Mouse (Mus musculus): ENCODE results near the gene Pnma1. TPM values are rescaled to one million over a fixed set of nuclear protein-coding genes. Genes with fewer than 3 reads are reported as not detected.

Gene Pnma1
- total and polyA plus RNA-seq, 2 experiments from 2014 or later = 0.31 TPM; not detected in 1

- no peak for TF ChIP-seq EP300 (IDR thresholded peaks at IDR 0.05; ENCODE audit: low read depth)
- TF ChIP-seq CTCF (IDR thresholded peaks at IDR 0.05; ENCODE audit: low read depth) = no peak
- H3K27ac ChIP-seq (ENCODE audit: low read depth) = no peak overlapping the region
- peaks cover 15% of the 10 kb centered on the region for H3K36me3 ChIP-seq (replicated peaks; ENCODE audit: control insufficient read depth, insufficient read depth, low read length)
- no peak overlapping the region for H3K4me3 ChIP-seq (ENCODE audit: low read depth, low read length)
- H3K4me2 ChIP-seq (ENCODE audit: low read depth, low read length) = no peak overlapping the region
- H3K9me3 ChIP-seq (replicated peaks; ENCODE audit: control insufficient read depth, low read length) = no peaks in the 10 kb centered on the region
- H3K9ac ChIP-seq (replicated peaks; ENCODE audit: low read depth, low read length) = no peak overlapping the region
- H3K27me3 ChIP-seq (ENCODE audit: control insufficient read depth, insufficient read depth, low read length) = no peaks in the 10 kb centered on the region
- 86% methylated on average over 8 of the region's 8 CpGs for WGBS
- H3K4me1 ChIP-seq (ENCODE audit: control insufficient read depth, insufficient read depth) = no peaks in the 10 kb centered on the region
- DNase-seq (ENCODE audit: low spot score) (no peak), ATAC-seq (ENCODE audit: insufficient read depth, low read depth) (no peak)
Observed at GRCm38 (mm10) chr12:84129931-84130330, 18.4 kb downstream of the Pnma1 start.

- no peak for ATAC-seq (ENCODE audit: insufficient read depth, low read depth)
- WGBS = 78% methylated on average over 6 of the region's 6 CpGs
- H3K4me2 ChIP-seq (ENCODE audit: low read depth, low read length) = no peak overlapping the region
- no peaks in the 10 kb centered on the region for H3K4me1 ChIP-seq (ENCODE audit: control insufficient read depth, insufficient read depth)
- no peaks in the 10 kb centered on the region for H3K9me3 ChIP-seq (replicated peaks; ENCODE audit: control insufficient read depth, low read length)
- no peak overlapping the region for H3K4me3 ChIP-seq (ENCODE audit: low read depth, low read length)
- no peak overlapping the region for H3K27ac ChIP-seq (ENCODE audit: low read depth)
- TF ChIP-seq EP300 (IDR thresholded peaks at IDR 0.05; ENCODE audit: low read depth) = no peak
- no peak for TF ChIP-seq CTCF (IDR thresholded peaks at IDR 0.05; ENCODE audit: low read depth)
- DNase-seq (ENCODE audit: low spot score) = no peak
- H3K9ac ChIP-seq (replicated peaks; ENCODE audit: low read depth, low read length) = no peak overlapping the region
- peaks cover 16% of the 10 kb centered on the region for H3K36me3 ChIP-seq (replicated peaks; ENCODE audit: control insufficient read depth, insufficient read depth, low read length)
- H3K27me3 ChIP-seq (ENCODE audit: control insufficient read depth, insufficient read depth, low read length) = no peaks in the 10 kb centered on the region
Observed at GRCm38 (mm10) chr12:84128576-84128975, 19.7 kb downstream of the Pnma1 start.

- Histone ChIP-seq H3K4me3 (ENCODE audit: low read depth, low read length) (no peak overlapping the region), H3K4me2 (ENCODE audit: low read depth, low read length) (no peak overlapping the region), H3K27ac (ENCODE audit: low read depth) (no peak overlapping the region), H3K4me1 (ENCODE audit: control insufficient read depth, insufficient read depth) (no peaks in the 10 kb centered on the region), H3K9me3 (replicated peaks; ENCODE audit: control insufficient read depth, low read length) (no peaks in the 10 kb centered on the region), H3K27me3 (ENCODE audit: control insufficient read depth, insufficient read depth, low read length) (no peaks in the 10 kb centered on the region), H3K36me3 (replicated peaks; ENCODE audit: control insufficient read depth, insufficient read depth, low read length) (peaks cover 16% of the 10 kb centered on the region), H3K9ac (replicated peaks; ENCODE audit: low read depth, low read length) (no peak overlapping the region)
- WGBS = 68% methylated on average over 2 of the region's 2 CpGs
- DNase-seq (ENCODE audit: low spot score) (no peak), ATAC-seq (ENCODE audit: insufficient read depth, low read depth) (no peak)
- TF ChIP-seq CTCF (IDR thresholded peaks at IDR 0.05; ENCODE audit: low read depth) (no peak), EP300 (IDR thresholded peaks at IDR 0.05; ENCODE audit: low read depth) (no peak)
Observed at GRCm38 (mm10) chr12:84126899-84127298, 21.4 kb downstream of the Pnma1 start.

GRCm38 (mm10) chr12:84125892-84126291 lies 22.4 kb downstream of the Pnma1 start:
- 73% methylated on average over 12 of the region's 12 CpGs for WGBS
- no peak overlapping the region for H3K4me3 ChIP-seq (ENCODE audit: low read depth, low read length)
- no peak for ATAC-seq (ENCODE audit: insufficient read depth, low read depth)
- no peaks in the 10 kb centered on the region for H3K27me3 ChIP-seq (ENCODE audit: control insufficient read depth, insufficient read depth, low read length)
- H3K9me3 ChIP-seq (replicated peaks; ENCODE audit: control insufficient read depth, low read length) = no peaks in the 10 kb centered on the region
- no peak overlapping the region for H3K4me2 ChIP-seq (ENCODE audit: low read depth, low read length)
- no peak overlapping the region for H3K27ac ChIP-seq (ENCODE audit: low read depth)
- no peak for TF ChIP-seq EP300 (IDR thresholded peaks at IDR 0.05; ENCODE audit: low read depth)
- TF ChIP-seq CTCF (IDR thresholded peaks at IDR 0.05; ENCODE audit: low read depth) = no peak
- no peak overlapping the region for H3K9ac ChIP-seq (replicated peaks; ENCODE audit: low read depth, low read length)
- H3K36me3 ChIP-seq (replicated peaks; ENCODE audit: control insufficient read depth, insufficient read depth, low read length) = peaks cover 16% of the 10 kb centered on the region
- no peak for DNase-seq (ENCODE audit: low spot score)
- H3K4me1 ChIP-seq (ENCODE audit: control insufficient read depth, insufficient read depth) = no peaks in the 10 kb centered on the region

GRCm38 (mm10) chr12:84119584-84119983 lies 28.7 kb downstream of the Pnma1 start:
- Histone ChIP-seq H3K4me3 (ENCODE audit: low read depth, low read length) (no peak overlapping the region), H3K4me1 (ENCODE audit: control insufficient read depth, insufficient read depth) (peaks cover 5% of the 10 kb centered on the region; the same call in 1 of the 2 replicates), H3K9ac (replicated peaks; ENCODE audit: low read depth, low read length) (no peak overlapping the region), H3K36me3 (replicated peaks; ENCODE audit: control insufficient read depth, insufficient read depth, low read length) (no peaks in the 10 kb centered on the region), H3K27ac (ENCODE audit: low read depth) (no peak overlapping the region), H3K4me2 (ENCODE audit: low read depth, low read length) (no peak overlapping the region), H3K9me3 (replicated peaks; ENCODE audit: control insufficient read depth, low read length) (no peaks in the 10 kb centered on the region), H3K27me3 (ENCODE audit: control insufficient read depth, insufficient read depth, low read length) (no peaks in the 10 kb centered on the region)
- TF ChIP-seq EP300 (IDR thresholded peaks at IDR 0.05; ENCODE audit: low read depth) = no peak
- no peak for ATAC-seq (ENCODE audit: insufficient read depth, low read depth)
- 90% methylated on average over 5 of the region's 5 CpGs for WGBS
- no peak for DNase-seq (ENCODE audit: low spot score)
